Mouse (Mus musculus): ENCODE data around the gene Nploc4.

DNA sequence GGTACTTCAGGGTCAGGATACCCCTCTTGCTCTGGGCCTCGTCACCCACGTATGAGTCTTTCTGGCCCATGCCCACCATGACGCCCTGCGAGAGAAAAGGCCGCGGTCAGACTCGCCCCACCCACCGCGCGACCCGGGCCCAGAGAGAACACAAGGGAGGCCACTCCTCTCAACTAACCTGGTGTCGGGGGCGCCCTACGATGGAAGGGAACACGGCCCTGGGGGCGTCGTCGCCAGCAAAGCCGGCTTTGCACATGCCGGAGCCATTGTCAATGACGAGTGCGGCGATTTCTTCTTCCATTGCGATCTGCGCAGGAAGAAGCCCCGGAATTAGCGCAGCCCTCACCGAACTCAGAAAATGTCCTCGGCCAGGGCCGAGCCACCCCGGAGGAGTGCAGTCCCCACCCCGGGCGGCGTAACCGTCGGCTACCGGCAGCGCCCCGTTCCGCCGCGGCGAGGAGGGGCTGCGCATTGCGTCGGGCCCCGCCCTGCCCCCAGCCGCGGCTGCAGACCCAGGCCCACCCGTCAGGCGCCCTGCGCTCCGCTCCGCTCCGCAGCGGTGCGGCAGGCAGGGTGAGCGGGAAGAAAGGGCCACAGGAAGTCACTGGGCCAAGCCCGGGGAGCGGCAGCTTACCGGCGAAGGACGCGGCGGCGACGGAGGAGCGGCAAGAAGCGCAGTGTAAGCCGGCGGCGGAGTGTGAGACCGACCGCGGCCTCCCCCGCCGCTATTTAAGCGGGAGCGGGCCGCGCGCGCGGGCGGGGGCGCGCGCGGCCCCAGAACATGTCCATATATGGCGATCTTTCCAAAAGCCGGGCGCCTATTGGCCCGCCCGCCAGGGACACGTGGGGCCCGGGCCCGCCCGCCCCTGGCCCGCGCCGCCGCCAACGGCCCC, 89.5 kb downstream of the Nploc4 start, which contains the start of gene Actg1:
- peak; percentile 35; the same call in 1 of the 2 replicates for TF ChIP-seq POLR2A (IDR thresholded peaks at IDR 0.05; ENCODE audit: borderline replicate concordance, low read depth, low read length)
- no peak for TF ChIP-seq CTCF (IDR thresholded peaks at IDR 0.05; ENCODE audit: low read depth, low read length)
